Mouse (Mus musculus): ENCODE measurements around the gene Fer1l4.
A peak's percentile ranks its signal among the peaks of the same experiment; 100 is the strongest.

The Fer1l4 gene

DNA sequence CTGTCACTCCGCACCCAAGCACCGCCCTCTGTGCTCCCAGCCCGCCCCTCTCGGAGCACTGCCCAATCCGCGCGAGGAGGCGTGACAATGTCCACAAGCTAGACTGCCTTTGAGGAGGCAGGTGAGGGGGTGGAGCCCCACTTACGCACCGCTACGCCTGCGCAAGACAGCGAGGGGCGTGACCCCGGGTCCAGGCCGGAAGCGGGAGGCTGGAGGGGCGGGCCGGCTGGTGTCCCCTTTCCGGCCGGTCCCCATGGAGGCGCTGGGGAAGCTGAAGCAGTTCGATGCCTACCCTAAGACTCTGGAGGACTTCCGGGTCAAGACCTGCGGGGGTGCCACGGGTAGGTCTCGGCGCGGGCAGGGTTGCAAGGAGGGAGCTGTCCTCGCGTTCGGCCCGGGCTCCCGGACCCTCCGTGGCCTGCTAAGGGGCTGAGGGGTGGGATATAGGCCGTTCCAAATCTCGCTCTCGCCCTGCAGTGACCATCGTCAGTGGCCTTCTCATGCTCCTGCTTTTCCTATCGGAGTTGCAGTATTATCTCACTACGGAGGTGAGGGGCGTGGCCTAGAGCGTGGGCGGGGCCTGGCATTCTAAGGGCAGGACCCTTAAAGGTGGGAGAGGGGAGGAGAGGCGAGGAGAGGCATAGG is 44.7 kb downstream of the Fer1l4 start, which contains the start of the genes 6430550D23Rik and Ergic3:
6430550D23Rik (minus strand) TSS at position 90 of the 645 bp plus-strand sequence.
Ergic3 (plus strand) TSS at position 158 of the 645 bp plus-strand sequence.
- DNase-seq (ENCODE audit: low spot score in 2 of 2): peak; percentile 96

DNA sequence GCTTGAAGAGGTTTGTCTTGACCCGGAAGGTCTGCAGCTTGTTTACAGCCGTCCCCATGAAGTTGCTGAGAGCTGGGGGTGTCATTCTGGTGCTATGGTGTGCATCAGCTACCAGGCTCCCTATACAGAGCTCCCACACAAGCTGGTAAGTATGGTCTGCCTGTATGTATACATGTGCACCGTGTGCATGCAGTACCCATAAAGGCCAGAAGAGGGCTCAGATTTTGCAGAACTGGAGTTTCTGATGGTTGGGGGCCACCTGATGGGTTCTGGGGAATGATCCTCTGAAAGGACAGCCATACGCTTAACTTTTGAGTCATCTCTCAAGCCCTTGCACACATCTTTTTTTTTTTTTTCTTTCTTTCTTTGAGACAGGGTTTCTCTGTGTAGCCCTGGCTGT is 47.4 kb downstream of the Fer1l4 start:
- DNase-seq (ENCODE audit: low spot score in 2 of 2): no peak

- peak; percentile 21 to 48 for DNase-seq (ENCODE audit: low spot score in 2 of 2)
Observed at GRCm38 (mm10) chr2:155991863-155992321, 60.9 kb downstream of the Fer1l4 start.

- no peak for DNase-seq (ENCODE audit: low spot score in 2 of 2)
Observed at GRCm38 (mm10) chr2:155991151-155991550, 61.6 kb downstream of the Fer1l4 start.

DNA sequence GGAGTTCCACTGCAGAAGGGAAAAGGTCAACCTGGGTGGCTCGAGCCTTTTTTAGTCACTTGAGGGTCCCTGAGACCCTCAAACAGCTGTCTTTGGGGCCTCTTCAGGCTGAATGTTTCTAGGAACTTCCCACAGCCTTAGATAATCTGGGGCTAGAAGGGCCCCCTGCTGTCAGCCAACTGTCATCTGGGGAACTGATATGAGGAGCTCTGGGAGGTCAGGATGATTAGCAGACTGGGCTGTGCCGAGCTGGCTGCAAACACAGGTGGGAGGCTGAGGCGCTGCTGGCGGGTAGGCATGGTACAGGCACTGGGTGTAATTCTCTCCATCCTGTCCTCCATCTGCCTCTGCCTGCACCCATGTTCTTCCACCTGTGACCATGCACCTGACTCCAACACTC is 63.7 kb downstream of the Fer1l4 start:
- DNase-seq (ENCODE audit: low spot score in 2 of 2): no peak

DNA sequence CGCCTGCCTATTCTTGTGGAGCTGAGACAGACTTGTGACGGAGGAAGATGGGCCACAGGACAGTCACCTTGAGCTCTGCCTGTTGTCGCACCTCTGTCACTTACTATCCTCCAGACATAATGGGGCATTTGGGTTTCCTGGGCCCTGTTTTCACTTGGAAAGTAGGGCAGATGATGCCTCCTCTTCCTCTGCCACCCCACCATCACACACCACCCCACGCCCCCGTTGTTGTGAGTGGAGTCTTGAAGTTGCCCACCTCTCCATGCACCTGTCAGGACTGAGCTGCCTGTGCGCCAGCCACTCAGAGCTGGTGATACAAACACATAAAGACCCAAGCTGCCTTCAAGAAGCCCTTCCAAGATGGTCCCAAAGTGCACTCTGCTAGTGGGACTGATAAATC is 65.6 kb downstream of the Fer1l4 start:
- no peak for DNase-seq (ENCODE audit: low spot score in 2 of 2)

DNA sequence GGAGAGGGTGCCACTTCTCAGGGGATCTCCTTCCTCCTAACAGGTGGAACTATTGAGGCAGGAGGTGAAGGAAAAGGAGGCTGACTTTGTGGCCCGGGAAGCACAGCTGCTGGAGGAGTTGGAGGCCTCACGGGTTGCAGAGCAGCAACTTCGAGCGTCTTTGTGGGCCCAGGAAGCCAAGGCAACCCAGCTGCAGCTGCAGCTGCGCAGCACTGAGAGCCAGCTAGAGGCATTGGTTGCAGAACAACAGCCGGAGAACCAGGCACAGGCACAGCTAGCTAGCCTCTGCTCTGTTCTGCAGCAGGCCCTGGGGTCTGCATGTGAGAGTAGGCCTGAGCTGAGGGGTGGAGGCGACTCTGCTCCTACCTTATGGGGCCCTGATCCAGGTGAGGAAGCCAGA is 67.0 kb downstream of the Fer1l4 start:
- no peak for DNase-seq (ENCODE audit: low spot score in 2 of 2)

GRCm38 (mm10) chr2:155979328-155979991 is 73.3 kb downstream of the Fer1l4 start:
- no peak for DNase-seq (ENCODE audit: low spot score in 2 of 2)

- peak; percentile 28 to 31 for DNase-seq (ENCODE audit: low spot score in 2 of 2)
Observed at GRCm38 (mm10) chr2:155974087-155974731, 78.5 kb downstream of the Fer1l4 start.

GRCm38 (mm10) chr2:155973348-155973747 is 79.4 kb downstream of the Fer1l4 start:
- no peak for DNase-seq (ENCODE audit: low spot score in 2 of 2)
